Mouse (Mus musculus): Measurements from ENCODE around the gene Zzef1. TPM values are rescaled to one million over a fixed set of nuclear protein-coding genes. Genes with fewer than 3 reads are reported as not detected.
A peak's percentile ranks its signal among the peaks of the same experiment; 100 is the strongest.

Gene Zzef1
- total RNA-seq, 1 experiment from 2014 or later, result 90.0 TPM

GRCm38 (mm10) chr11:72853086-72853485 lies 57.1 kb downstream of the Zzef1 start:
- ATAC-seq (replicated peaks; ENCODE audit: insufficient number of reproducible peaks, low FRiP score, low TSS enrichment, poor library complexity, severe bottlenecking), result no peak

- ATAC-seq (replicated peaks; ENCODE audit: insufficient number of reproducible peaks, low FRiP score, low TSS enrichment, poor library complexity, severe bottlenecking), result no peak
Observed at GRCm38 (mm10) chr11:72854251-72854650, 58.2 kb downstream of the Zzef1 start.

GRCm38 (mm10) chr11:72856764-72857163 lies 60.7 kb downstream of the Zzef1 start:
- no peak for ATAC-seq (replicated peaks; ENCODE audit: insufficient number of reproducible peaks, low FRiP score, low TSS enrichment, poor library complexity, severe bottlenecking)

GRCm38 (mm10) chr11:72861236-72861635 lies 65.2 kb downstream of the Zzef1 start:
- ATAC-seq (replicated peaks; ENCODE audit: insufficient number of reproducible peaks, low FRiP score, low TSS enrichment, poor library complexity, severe bottlenecking), result no peak

GRCm38 (mm10) chr11:72866446-72866845 lies 70.4 kb downstream of the Zzef1 start:
- 0 out of 2 replicates have a peak, but pooled peaks have one; percentile 5 for ATAC-seq (replicated peaks; ENCODE audit: insufficient number of reproducible peaks, low FRiP score, low TSS enrichment, poor library complexity, severe bottlenecking)

- ATAC-seq (replicated peaks; ENCODE audit: insufficient number of reproducible peaks, low FRiP score, low TSS enrichment, poor library complexity, severe bottlenecking), result no peak
Observed at GRCm38 (mm10) chr11:72872061-72872460, 76.0 kb downstream of the Zzef1 start.

- ATAC-seq (replicated peaks; ENCODE audit: insufficient number of reproducible peaks, low FRiP score, low TSS enrichment, poor library complexity, severe bottlenecking), result no peak
Observed at GRCm38 (mm10) chr11:72892623-72893022, 96.6 kb downstream of the Zzef1 start.

GRCm38 (mm10) chr11:72908391-72908790 lies 112.4 kb downstream of the Zzef1 start:
- ATAC-seq (replicated peaks; ENCODE audit: insufficient number of reproducible peaks, low FRiP score, low TSS enrichment, poor library complexity, severe bottlenecking), result no peak

GRCm38 (mm10) chr11:72917299-72917996 lies 121.4 kb downstream of the Zzef1 start:
- no peak for ATAC-seq (replicated peaks; ENCODE audit: insufficient number of reproducible peaks, low FRiP score, low TSS enrichment, poor library complexity, severe bottlenecking)

GRCm38 (mm10) chr11:72923116-72923515 lies 127.1 kb downstream of the Zzef1 start:
- no peak for ATAC-seq (replicated peaks; ENCODE audit: insufficient number of reproducible peaks, low FRiP score, low TSS enrichment, poor library complexity, severe bottlenecking)

- no peak for ATAC-seq (replicated peaks; ENCODE audit: insufficient number of reproducible peaks, low FRiP score, low TSS enrichment, poor library complexity, severe bottlenecking)
Observed at GRCm38 (mm10) chr11:72924458-72924857, 128.4 kb downstream of the Zzef1 start.

- no peak for ATAC-seq (replicated peaks; ENCODE audit: insufficient number of reproducible peaks, low FRiP score, low TSS enrichment, poor library complexity, severe bottlenecking)
Observed at GRCm38 (mm10) chr11:72925067-72925466, 129.0 kb downstream of the Zzef1 start.

GRCm38 (mm10) chr11:72926226-72926890 lies 130.3 kb downstream of the Zzef1 start:
- ATAC-seq (replicated peaks; ENCODE audit: insufficient number of reproducible peaks, low FRiP score, low TSS enrichment, poor library complexity, severe bottlenecking), result peak; percentile 62

GRCm38 (mm10) chr11:72928516-72928915 lies 132.5 kb downstream of the Zzef1 start:
- no peak for ATAC-seq (replicated peaks; ENCODE audit: insufficient number of reproducible peaks, low FRiP score, low TSS enrichment, poor library complexity, severe bottlenecking)

GRCm38 (mm10) chr11:72940208-72941143 lies 144.4 kb downstream of the Zzef1 start:
- peak; percentile 82 for ATAC-seq (replicated peaks; ENCODE audit: insufficient number of reproducible peaks, low FRiP score, low TSS enrichment, poor library complexity, severe bottlenecking)

GRCm38 (mm10) chr11:72944996-72945793 lies 149.2 kb downstream of the Zzef1 start:
- ATAC-seq (replicated peaks; ENCODE audit: insufficient number of reproducible peaks, low FRiP score, low TSS enrichment, poor library complexity, severe bottlenecking), result no peak

- ATAC-seq (replicated peaks; ENCODE audit: insufficient number of reproducible peaks, low FRiP score, low TSS enrichment, poor library complexity, severe bottlenecking), result peak; percentile 57; the same call in 1 of the 2 replicates
Observed at GRCm38 (mm10) chr11:72945875-72946559, 150.0 kb downstream of the Zzef1 start.

- ATAC-seq (replicated peaks; ENCODE audit: insufficient number of reproducible peaks, low FRiP score, low TSS enrichment, poor library complexity, severe bottlenecking), result no peak
Observed at GRCm38 (mm10) chr11:72946560-72947119, 150.6 kb downstream of the Zzef1 start.

Data from monocyte, adult 5-6 weeks (primary cell).